Mouse (Mus musculus): Measurements from ENCODE around the gene Trim33.

Trim33 gene

DNA sequence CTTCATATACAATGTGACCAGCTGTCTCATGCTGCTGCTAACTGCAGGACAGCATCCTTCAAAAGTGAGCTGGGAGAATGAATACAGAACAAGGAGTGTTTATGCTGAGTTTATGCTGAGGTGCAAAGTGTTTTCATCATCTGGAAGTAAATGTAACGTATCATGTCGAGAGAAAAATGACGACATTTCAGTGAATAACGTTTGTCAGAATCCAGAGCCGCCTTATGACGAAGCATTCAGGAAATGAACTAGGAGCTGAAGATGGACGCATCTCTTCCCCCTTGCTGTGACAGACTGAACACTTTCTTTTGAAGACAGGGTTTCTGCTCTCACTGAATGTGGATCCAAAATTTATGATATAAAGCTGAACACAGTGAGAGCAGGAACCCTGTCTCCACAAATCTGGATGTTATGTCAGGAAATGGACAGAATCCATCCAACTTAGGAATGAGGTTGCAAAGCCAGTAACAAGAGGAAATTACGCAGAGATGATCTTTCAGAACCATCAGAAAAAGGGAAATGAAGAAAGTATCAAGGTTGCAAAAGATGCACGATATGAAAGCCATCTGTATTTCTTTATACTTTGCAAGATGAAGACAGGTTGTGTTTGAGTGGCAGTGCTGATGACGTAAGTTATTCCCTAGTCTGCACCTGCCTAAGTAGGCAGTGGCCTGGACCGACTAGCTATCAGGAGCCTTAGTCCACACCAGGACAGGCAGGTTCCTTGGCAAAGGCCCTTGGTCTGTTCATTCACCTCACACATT lies 85.3 kb downstream of the Trim33 start:
- no peak for DNase-seq

GRCm38 (mm10) chr3:103367176-103367970 lies 88.3 kb downstream of the Trim33 start:
- DNase-seq, result no peak

- DNase-seq, result no peak
Observed at GRCm38 (mm10) chr3:103368731-103369130, 89.6 kb downstream of the Trim33 start.

DNA sequence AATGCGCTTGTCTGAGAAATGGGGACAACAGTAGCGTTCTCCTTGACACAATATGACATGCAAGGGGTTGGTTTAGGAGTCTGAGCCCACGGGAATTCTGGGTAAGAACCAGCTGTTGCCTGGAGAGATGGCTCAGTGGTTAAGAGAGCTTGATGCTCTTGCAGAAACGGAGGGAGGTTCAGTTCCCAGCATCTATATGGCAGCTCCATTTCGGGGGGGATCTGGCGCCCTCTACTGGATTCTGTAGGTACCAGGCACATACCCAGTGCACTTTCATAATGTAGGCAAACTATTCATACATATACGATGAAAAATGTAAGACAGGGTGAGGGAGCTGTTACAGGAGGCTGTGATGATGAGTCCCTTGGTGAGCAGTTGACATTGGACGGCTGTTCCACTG lies 94.9 kb downstream of the Trim33 start:
- DNase-seq, result peak; percentile 66 to 73

DNA sequence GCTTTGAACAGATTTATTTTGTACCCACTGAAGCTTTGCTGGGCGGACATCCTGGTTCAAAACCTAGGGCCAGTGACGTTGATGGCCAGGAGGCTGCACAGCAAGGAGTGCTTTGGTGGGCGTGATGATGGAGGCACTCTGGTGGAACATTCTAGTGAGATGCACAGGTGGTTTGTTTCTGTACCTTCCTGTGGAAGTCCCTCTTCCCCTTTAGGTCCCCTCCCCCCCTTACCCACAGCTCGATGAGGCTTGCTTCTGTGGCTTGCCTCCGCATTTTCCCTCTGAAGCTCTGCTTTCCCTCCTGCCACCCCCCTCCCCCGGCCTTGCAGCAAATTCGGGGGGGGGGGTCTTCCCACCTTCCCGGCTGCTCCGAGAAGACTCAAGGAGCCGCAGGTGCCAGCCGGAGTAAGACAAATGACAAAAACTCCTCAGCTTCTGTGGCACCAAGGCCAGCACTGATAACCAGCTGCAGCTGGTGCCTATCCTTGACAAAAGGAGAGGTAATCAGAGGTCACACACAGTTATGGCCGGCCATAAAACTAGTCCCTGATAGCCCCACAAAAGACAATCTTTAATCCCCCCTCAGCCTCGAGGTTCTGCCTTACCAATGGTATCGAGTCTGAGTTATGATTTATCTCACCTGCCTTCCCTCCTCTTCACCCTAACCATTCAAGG lies 96.2 kb downstream of the Trim33 start:
- DNase-seq, result no peak

GRCm38 (mm10) chr3:103378018-103378417 lies 98.9 kb downstream of the Trim33 start:
- peak in 1 of 2 experiments; percentile 24 for DNase-seq

- DNase-seq, result no peak
Observed at GRCm38 (mm10) chr3:103379371-103379770, 100.3 kb downstream of the Trim33 start.

DNA sequence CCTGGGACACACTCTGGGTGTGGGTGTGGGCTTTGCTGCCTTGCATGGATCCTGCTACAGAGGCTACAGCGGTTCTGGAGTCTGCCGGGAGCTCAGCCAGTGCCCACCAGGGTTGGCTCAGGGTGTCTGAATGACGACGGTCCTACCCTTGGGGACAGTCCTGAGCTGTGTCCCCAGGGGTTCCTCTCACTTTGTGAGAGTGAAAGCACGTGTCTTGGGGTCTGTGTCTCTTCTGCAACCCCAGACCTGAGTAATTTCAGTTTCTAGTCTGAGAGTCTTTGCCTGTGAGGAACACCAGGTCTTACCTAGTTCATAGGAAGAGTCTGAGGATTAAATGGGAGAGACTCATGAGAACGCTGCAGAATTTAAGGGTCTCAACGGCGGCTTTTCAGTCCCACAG lies 101.7 kb downstream of the Trim33 start:
- no peak for DNase-seq

DNA sequence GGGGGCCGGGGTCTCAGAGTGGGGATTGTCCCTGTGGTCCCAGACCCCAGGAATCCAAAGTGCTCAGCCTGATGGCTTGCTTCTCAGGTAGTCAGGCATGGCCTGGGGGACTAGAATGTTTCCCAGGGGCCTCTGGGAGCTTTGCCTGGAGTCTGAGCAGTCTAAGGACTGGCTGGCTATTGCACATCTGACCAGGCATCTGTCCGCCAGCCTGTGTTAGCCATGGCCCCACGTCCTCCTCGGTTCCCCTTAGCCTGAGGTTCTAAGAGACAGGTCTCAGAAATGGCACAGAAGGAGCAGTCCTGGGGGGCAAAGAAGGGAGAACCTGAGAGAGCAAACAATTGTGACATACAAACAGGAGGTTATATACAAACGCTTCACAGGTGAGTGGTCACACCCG lies 102.3 kb downstream of the Trim33 start:
- DNase-seq, result no peak

DNA sequence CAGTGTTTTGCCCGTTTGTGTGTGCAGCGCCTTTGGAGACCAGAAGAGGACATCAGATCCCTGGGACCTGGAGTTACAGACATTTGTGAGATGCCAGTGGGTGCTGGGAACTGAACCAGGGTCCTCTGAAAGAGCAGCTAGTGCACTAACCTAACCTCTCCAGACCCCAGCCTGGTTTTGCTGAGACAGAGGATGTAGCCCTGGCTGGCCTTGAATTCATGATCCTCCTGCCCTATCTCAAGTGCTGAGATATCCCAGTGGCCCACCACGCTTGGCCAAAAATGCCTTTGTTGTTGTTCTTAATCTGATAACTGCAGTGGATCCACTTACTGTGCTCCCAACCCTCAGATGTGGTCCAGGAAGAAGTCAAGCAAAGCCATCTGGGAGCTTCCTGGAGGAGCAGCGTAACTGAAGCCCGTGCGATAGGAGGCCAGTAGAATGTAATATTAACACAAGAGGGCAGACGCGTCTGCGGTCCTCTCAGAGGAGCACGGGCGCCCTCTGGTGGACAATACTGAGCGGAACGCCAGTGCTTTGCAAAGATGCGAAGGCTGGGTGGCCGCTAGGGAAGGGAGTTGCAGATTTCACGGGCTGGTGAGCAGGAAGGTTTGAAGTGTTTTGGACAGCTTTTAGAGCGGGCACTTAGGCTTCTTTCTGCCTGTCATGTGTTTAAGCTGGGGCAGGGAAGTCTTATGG lies 103.9 kb downstream of the Trim33 start:
- peak; percentile 97 to 98 for DNase-seq

DNA sequence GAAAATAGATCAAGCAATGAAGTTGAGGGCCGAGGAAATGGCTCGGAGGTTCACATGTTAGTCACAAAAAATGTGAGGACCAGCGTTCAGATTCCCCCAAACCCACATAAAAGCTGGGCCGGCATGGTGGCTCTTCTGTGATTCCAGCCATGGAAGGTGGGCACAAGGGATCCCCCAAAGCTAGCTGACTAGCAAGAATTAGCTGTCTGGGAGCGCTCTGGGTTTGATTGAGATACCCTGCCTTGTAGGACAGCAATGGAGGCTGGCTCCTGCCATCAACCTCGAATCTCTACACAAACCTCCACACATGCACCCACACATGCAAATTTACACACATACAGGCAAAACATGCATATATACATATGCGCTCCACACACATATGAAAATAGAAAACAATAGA lies 105.4 kb downstream of the Trim33 start:
- DNase-seq, result no peak

DNA sequence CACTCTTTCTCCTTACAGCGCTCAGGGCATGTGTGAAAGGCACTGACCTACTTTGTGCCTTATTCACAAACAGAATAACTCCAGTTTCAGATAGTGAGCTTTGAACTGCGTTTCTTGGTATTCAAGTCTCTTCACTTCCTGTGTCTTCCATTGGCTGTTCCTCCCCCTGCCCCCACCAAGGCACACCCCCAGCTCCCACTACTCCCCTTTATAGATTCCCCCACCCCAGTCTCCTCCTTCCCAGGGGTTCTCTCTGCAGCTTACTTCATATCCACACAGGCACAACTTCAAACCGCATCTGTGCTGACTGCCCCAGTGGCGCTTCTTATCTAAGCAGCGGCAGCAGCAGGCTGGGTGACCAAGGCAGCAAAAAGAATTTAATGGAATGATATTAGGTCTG lies 105.9 kb downstream of the Trim33 start:
- DNase-seq, result no peak

- DNase-seq, result no peak
Observed at GRCm38 (mm10) chr3:103385383-103386291, 106.5 kb downstream of the Trim33 start.

- DNase-seq, result peak; percentile 21 to 28
Observed at GRCm38 (mm10) chr3:103386292-103387031, 107.4 kb downstream of the Trim33 start.

DNA sequence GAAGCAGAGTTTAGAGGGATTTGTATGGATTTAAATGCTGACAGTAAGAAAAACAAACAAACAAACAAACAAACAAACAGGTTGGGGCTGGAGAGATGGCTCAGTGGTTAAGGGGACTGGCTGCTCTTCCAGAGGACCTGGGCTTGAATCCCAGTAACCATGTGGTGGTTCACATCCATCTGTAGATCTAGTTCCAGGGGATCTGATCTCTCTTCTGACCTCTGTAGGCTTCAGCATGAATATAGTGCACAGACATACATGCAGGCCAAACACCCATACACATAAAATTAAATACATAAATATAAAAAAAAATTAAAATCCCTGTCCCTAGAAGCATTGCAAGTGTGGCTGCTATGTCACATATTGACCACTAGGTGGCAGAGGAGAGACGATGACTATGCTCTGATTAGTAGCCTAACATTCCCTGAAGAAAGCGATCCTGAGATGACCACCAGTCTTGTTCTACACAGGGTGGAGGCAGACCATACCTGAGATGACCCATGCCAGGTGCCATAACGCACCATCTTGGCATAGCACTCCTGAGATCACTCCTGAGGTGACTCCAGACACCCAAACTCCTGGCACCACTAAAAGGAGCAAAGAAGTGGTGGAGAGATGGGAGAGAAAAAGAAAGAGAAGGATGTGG lies 113.6 kb downstream of the Trim33 start:
- peak; percentile 56 to 61 for DNase-seq

- no peak for DNase-seq
Observed at GRCm38 (mm10) chr3:103393283-103394060, 114.4 kb downstream of the Trim33 start.

- DNase-seq, result no peak
Observed at GRCm38 (mm10) chr3:103394121-103394520, 115.0 kb downstream of the Trim33 start.

GRCm38 (mm10) chr3:103397523-103397922 lies 118.4 kb downstream of the Trim33 start:
- no peak for DNase-seq

- no peak for DNase-seq
Observed at GRCm38 (mm10) chr3:103400807-103401206, 121.7 kb downstream of the Trim33 start.
